Mouse (Mus musculus): Measurements from ENCODE around the gene Nob1. TPM values are rescaled to one million over a fixed set of nuclear protein-coding genes. Genes with fewer than 3 reads are reported as not detected.

Gene Nob1
- polyA plus RNA-seq, 1 experiment from 2014 or later, result 43.4 TPM

- ATAC-seq, result no peak
- H3K9me3 ChIP-seq (replicated peaks; ENCODE audit: control insufficient read depth, low read length), result no peaks in the 10 kb centered on the region
- H3K4me2 ChIP-seq (ENCODE audit: low read length), result no peak overlapping the region
- DNase-seq (ENCODE audit: low spot score), result peak; percentile 46
- H3K27me3 ChIP-seq (replicated peaks; ENCODE audit: control insufficient read depth, insufficient read depth, low read length), result no peaks in the 10 kb centered on the region
- 31% methylated on average over 9 of the region's 9 CpGs for WGBS
- H3K27ac ChIP-seq (ENCODE audit: low read depth, low read length), result no peak overlapping the region; the same call in 1 of the 2 replicates
- H3K36me3 ChIP-seq (ENCODE audit: control insufficient read depth, insufficient read depth, low read length), result no peaks in the 10 kb centered on the region
- no peak overlapping the region for H3K4me3 ChIP-seq (ENCODE audit: low read depth, low read length)
- H3K9ac ChIP-seq (ENCODE audit: low read length), result no peak overlapping the region
- peaks cover 6% of the 10 kb centered on the region for H3K4me1 ChIP-seq (ENCODE audit: control insufficient read depth, insufficient read depth, low read length)
Observed at GRCm38 (mm10) chr8:107399495-107399894, 25.4 kb downstream of the Nob1 start.

- DNase-seq (ENCODE audit: low spot score) (no peak), ATAC-seq (no peak)
- Histone ChIP-seq H3K4me1 (ENCODE audit: control insufficient read depth, insufficient read depth, low read length) (peaks cover under 1% of the 10 kb centered on the region), H3K27ac (ENCODE audit: low read depth, low read length) (no peak overlapping the region), H3K9me3 (replicated peaks; ENCODE audit: control insufficient read depth, low read length) (no peaks in the 10 kb centered on the region), H3K27me3 (replicated peaks; ENCODE audit: control insufficient read depth, insufficient read depth, low read length) (no peaks in the 10 kb centered on the region), H3K36me3 (ENCODE audit: control insufficient read depth, insufficient read depth, low read length) (no peaks in the 10 kb centered on the region), H3K4me3 (ENCODE audit: low read depth, low read length) (no peak overlapping the region), H3K9ac (ENCODE audit: low read length) (no peak overlapping the region), H3K4me2 (ENCODE audit: low read length) (no peak overlapping the region)
- 61% methylated on average over 12 of the region's 12 CpGs for WGBS
Observed at GRCm38 (mm10) chr8:107397665-107398064, 27.2 kb downstream of the Nob1 start.

- H3K9me3 ChIP-seq (replicated peaks; ENCODE audit: control insufficient read depth, low read length), result no peaks in the 10 kb centered on the region
- H3K27ac ChIP-seq (ENCODE audit: low read depth, low read length), result no peak overlapping the region
- no peak overlapping the region for H3K4me2 ChIP-seq (ENCODE audit: low read length)
- H3K4me3 ChIP-seq (ENCODE audit: low read depth, low read length), result no peak overlapping the region
- 91% methylated on average over 10 of the region's 10 CpGs for WGBS
- H3K27me3 ChIP-seq (replicated peaks; ENCODE audit: control insufficient read depth, insufficient read depth, low read length), result no peaks in the 10 kb centered on the region
- H3K36me3 ChIP-seq (ENCODE audit: control insufficient read depth, insufficient read depth, low read length), result no peaks in the 10 kb centered on the region
- H3K9ac ChIP-seq (ENCODE audit: low read length), result no peak overlapping the region
- DNase-seq (ENCODE audit: low spot score) (no peak), ATAC-seq (no peak)
- no peaks in the 10 kb centered on the region for H3K4me1 ChIP-seq (ENCODE audit: control insufficient read depth, insufficient read depth, low read length)
Observed at GRCm38 (mm10) chr8:107396106-107396670, 28.7 kb downstream of the Nob1 start.

- Histone ChIP-seq H3K4me2 (ENCODE audit: low read length) (no peak overlapping the region), H3K27ac (ENCODE audit: low read depth, low read length) (no peak overlapping the region), H3K9me3 (replicated peaks; ENCODE audit: control insufficient read depth, low read length) (no peaks in the 10 kb centered on the region), H3K4me1 (ENCODE audit: control insufficient read depth, insufficient read depth, low read length) (no peaks in the 10 kb centered on the region), H3K36me3 (ENCODE audit: control insufficient read depth, insufficient read depth, low read length) (no peaks in the 10 kb centered on the region), H3K4me3 (ENCODE audit: low read depth, low read length) (no peak overlapping the region), H3K9ac (ENCODE audit: low read length) (no peak overlapping the region), H3K27me3 (replicated peaks; ENCODE audit: control insufficient read depth, insufficient read depth, low read length) (no peaks in the 10 kb centered on the region)
- ATAC-seq, result no peak
- DNase-seq (ENCODE audit: low spot score), result no peak
Observed at GRCm38 (mm10) chr8:107395397-107395796, 29.5 kb downstream of the Nob1 start.

- H3K27ac ChIP-seq (ENCODE audit: low read depth, low read length), result no peak overlapping the region
- H3K4me3 ChIP-seq (ENCODE audit: low read depth, low read length), result no peak overlapping the region
- H3K36me3 ChIP-seq (ENCODE audit: control insufficient read depth, insufficient read depth, low read length), result no peaks in the 10 kb centered on the region
- 69% methylated on average over 4 of the region's 4 CpGs for WGBS
- no peaks in the 10 kb centered on the region for H3K27me3 ChIP-seq (replicated peaks; ENCODE audit: control insufficient read depth, insufficient read depth, low read length)
- H3K9ac ChIP-seq (ENCODE audit: low read length), result no peak overlapping the region
- H3K4me2 ChIP-seq (ENCODE audit: low read length), result no peak overlapping the region
- H3K9me3 ChIP-seq (replicated peaks; ENCODE audit: control insufficient read depth, low read length), result no peaks in the 10 kb centered on the region
- no peak for DNase-seq (ENCODE audit: low spot score)
- no peak for ATAC-seq
- H3K4me1 ChIP-seq (ENCODE audit: control insufficient read depth, insufficient read depth, low read length), result 0 out of 2 replicates have a peak, but pooled peaks cover 6% of the 10 kb centered on the region
Observed at GRCm38 (mm10) chr8:107391136-107391516, 33.7 kb downstream of the Nob1 start.

GRCm38 (mm10) chr8:107390476-107391135, 34.2 kb downstream of the Nob1 start:
- no peak for ATAC-seq
- Histone ChIP-seq H3K4me1 (ENCODE audit: control insufficient read depth, insufficient read depth, low read length) (0 out of 2 replicates have a peak, but pooled peaks cover 6% of the 10 kb centered on the region), H3K27me3 (replicated peaks; ENCODE audit: control insufficient read depth, insufficient read depth, low read length) (no peaks in the 10 kb centered on the region), H3K36me3 (ENCODE audit: control insufficient read depth, insufficient read depth, low read length) (no peaks in the 10 kb centered on the region), H3K4me2 (ENCODE audit: low read length) (no peak overlapping the region), H3K9ac (ENCODE audit: low read length) (no peak overlapping the region), H3K27ac (ENCODE audit: low read depth, low read length) (no peak overlapping the region), H3K9me3 (replicated peaks; ENCODE audit: control insufficient read depth, low read length) (no peaks in the 10 kb centered on the region), H3K4me3 (ENCODE audit: low read depth, low read length) (no peak overlapping the region)
- WGBS, result 89% methylated on average over 16 of the region's 16 CpGs
- DNase-seq (ENCODE audit: low spot score), result no peak

- Histone ChIP-seq H3K4me1 (ENCODE audit: control insufficient read depth, insufficient read depth, low read length) (0 out of 2 replicates have a peak, but pooled peaks cover 6% of the 10 kb centered on the region), H3K4me2 (ENCODE audit: low read length) (no peak overlapping the region), H3K9me3 (replicated peaks; ENCODE audit: control insufficient read depth, low read length) (no peaks in the 10 kb centered on the region), H3K27me3 (replicated peaks; ENCODE audit: control insufficient read depth, insufficient read depth, low read length) (no peaks in the 10 kb centered on the region), H3K27ac (ENCODE audit: low read depth, low read length) (no peak overlapping the region), H3K9ac (ENCODE audit: low read length) (no peak overlapping the region), H3K4me3 (ENCODE audit: low read depth, low read length) (no peak overlapping the region), H3K36me3 (ENCODE audit: control insufficient read depth, insufficient read depth, low read length) (no peaks in the 10 kb centered on the region)
- peak; percentile 60; the same call in 1 of the 2 replicates for ATAC-seq
- 34% methylated on average over 8 of the region's 8 CpGs for WGBS
- peak; percentile 93 for DNase-seq (ENCODE audit: low spot score)
Observed at GRCm38 (mm10) chr8:107389557-107389956, 35.3 kb downstream of the Nob1 start.

- Histone ChIP-seq H3K27me3 (replicated peaks; ENCODE audit: control insufficient read depth, insufficient read depth, low read length) (no peaks in the 10 kb centered on the region), H3K27ac (ENCODE audit: low read depth, low read length) (no peak overlapping the region), H3K9me3 (replicated peaks; ENCODE audit: control insufficient read depth, low read length) (no peaks in the 10 kb centered on the region), H3K4me2 (ENCODE audit: low read length) (no peak overlapping the region), H3K4me3 (ENCODE audit: low read depth, low read length) (no peak overlapping the region), H3K9ac (ENCODE audit: low read length) (no peak overlapping the region), H3K4me1 (ENCODE audit: control insufficient read depth, insufficient read depth, low read length) (0 out of 2 replicates have a peak, but pooled peaks cover 6% of the 10 kb centered on the region), H3K36me3 (ENCODE audit: control insufficient read depth, insufficient read depth, low read length) (no peaks in the 10 kb centered on the region)
- DNase-seq (ENCODE audit: low spot score) (peak; percentile 54), ATAC-seq (no peak)
- WGBS, result 65% methylated on average over 5 of the region's 5 CpGs
Observed at GRCm38 (mm10) chr8:107387861-107388260, 37.0 kb downstream of the Nob1 start.

- 32% methylated on average over 3 of the region's 3 CpGs for WGBS
- Histone ChIP-seq H3K27me3 (replicated peaks; ENCODE audit: control insufficient read depth, insufficient read depth, low read length) (no peaks in the 10 kb centered on the region), H3K4me2 (ENCODE audit: low read length) (no peak overlapping the region), H3K9ac (ENCODE audit: low read length) (no peak overlapping the region), H3K4me1 (ENCODE audit: control insufficient read depth, insufficient read depth, low read length) (0 out of 2 replicates have a peak, but pooled peaks cover 6% of the 10 kb centered on the region), H3K27ac (ENCODE audit: low read depth, low read length) (no peak overlapping the region), H3K9me3 (replicated peaks; ENCODE audit: control insufficient read depth, low read length) (no peaks in the 10 kb centered on the region), H3K4me3 (ENCODE audit: low read depth, low read length) (no peak overlapping the region), H3K36me3 (ENCODE audit: control insufficient read depth, insufficient read depth, low read length) (no peaks in the 10 kb centered on the region)
- ATAC-seq (no peak), DNase-seq (ENCODE audit: low spot score) (peak; percentile 79)
Observed at GRCm38 (mm10) chr8:107386642-107387041, 38.2 kb downstream of the Nob1 start.
